9 mouse cellular contexts compared by ENCODE assay signal in genomic region chr13:38342598-38342997, GRCm38 (mm10). TPM values are rescaled to one million over a fixed set of nuclear protein-coding genes. Genes with fewer than 3 reads are reported as not detected.
DNase-seq lines count a peak whose midpoint lies in the region; ATAC-seq and TF ChIP-seq lines count a peak whose summit lies in the region.
"Had no signal": no experiment of that assay in that cellular context is flagged by ENCODE, and none has a peak within 500 bp of the region (broad histone marks: within the 10 kb centered on the region; RNA-seq: fewer than 3 reads in every experiment).

No protein-coding gene starts in this region.

- H3K36me3 ChIP-seq in liver, embryonic 12.5 days, result no peaks in the 10 kb centered on the region
- H3K36me3 ChIP-seq in heart, postnatal 0 days (replicated peaks; ENCODE audit: control insufficient read depth, insufficient read depth, low read length), result no peaks in the 10 kb centered on the region
- no peaks in the 10 kb centered on the region for H3K36me3 ChIP-seq in liver, postnatal 0 days (replicated peaks; ENCODE audit: insufficient read depth, low read length)

- H3K4me1 ChIP-seq in liver, embryonic 12.5 days, result peaks cover 16% of the 10 kb centered on the region; the same call in 1 of the 2 replicates
- H3K4me1 ChIP-seq in heart, postnatal 0 days (ENCODE audit: control insufficient read depth, insufficient read depth), result peaks cover 20% of the 10 kb centered on the region
- peaks cover 12% of the 10 kb centered on the region for H3K4me1 ChIP-seq in liver, postnatal 0 days (ENCODE audit: insufficient read depth)

- no peak overlapping the region for H3K27ac ChIP-seq in liver, embryonic 12.5 days
- H3K27ac ChIP-seq in heart, postnatal 0 days (ENCODE audit: low read depth), result no peak overlapping the region
- no peak overlapping the region for H3K27ac ChIP-seq in liver, postnatal 0 days (ENCODE audit: low read depth)
- H3K27ac ChIP-seq: macrophage had no signal

- peaks cover 50% of the 10 kb centered on the region for H3K27me3 ChIP-seq in liver, embryonic 12.5 days (replicated peaks)
- H3K27me3 ChIP-seq in heart, postnatal 0 days (ENCODE audit: control insufficient read depth, insufficient read depth, low read length), result peaks cover 40% of the 10 kb centered on the region
- H3K27me3 ChIP-seq in liver, postnatal 0 days (ENCODE audit: insufficient read depth, low read length), result peaks cover 40% of the 10 kb centered on the region

- H3K4me2 ChIP-seq in liver, embryonic 12.5 days, result no peak overlapping the region
- H3K4me2 ChIP-seq in heart, postnatal 0 days (ENCODE audit: low read depth, low read length), result no peak overlapping the region
- H3K4me2 ChIP-seq in liver, postnatal 0 days (ENCODE audit: low read depth, low read length), result no peak overlapping the region

- H3K4me3 ChIP-seq in liver, embryonic 12.5 days, result no peak overlapping the region
- no peak overlapping the region for H3K4me3 ChIP-seq in heart, postnatal 0 days (ENCODE audit: low read depth, low read length)
- no peak overlapping the region for H3K4me3 ChIP-seq in liver, postnatal 0 days (ENCODE audit: low read depth, low read length)
- H3K4me3 ChIP-seq: erythroblast, embryonic 14.5 days had no signal

- no peak for TF ChIP-seq EP300 in heart, postnatal 0 days (IDR thresholded peaks at IDR 0.05; ENCODE audit: low read depth)
- no peak for TF ChIP-seq EP300 in liver, postnatal 0 days (IDR thresholded peaks at IDR 0.05; ENCODE audit: low read depth)

- peak; percentile 43 for DNase-seq in liver
- peak; percentile 66 for DNase-seq in adipocyte (ENCODE audit: low spot score)
- DNase-seq in cerebellum, postnatal 25 days, result peak; percentile 43 to 70
- peak; percentile 58 for DNase-seq in heart, postnatal 0 days (ENCODE audit: low spot score)
- DNase-seq in liver, postnatal 0 days, result peak; percentile 61
- peak; percentile 30 to 67 for DNase-seq in spleen, postnatal 4 days (ENCODE audit: low spot score in 2 of 2)

- WGBS in liver, embryonic 12.5 days (ENCODE audit: insufficient replicate concordance), result 26% methylated on average over 7 of the region's 7 CpGs
- WGBS in heart, postnatal 0 days, result 22% methylated on average over 7 of the region's 7 CpGs
- WGBS in liver, postnatal 0 days (ENCODE audit: insufficient replicate concordance), result 19% methylated on average over 7 of the region's 7 CpGs

- TF ChIP-seq CTCF in heart, postnatal 0 days (IDR thresholded peaks at IDR 0.05; ENCODE audit: low read depth), result peak; percentile 71
- peak; percentile 67 for TF ChIP-seq CTCF in liver, postnatal 0 days (IDR thresholded peaks at IDR 0.05; ENCODE audit: low read depth)

- ATAC-seq in liver, embryonic 12.5 days, result no peak
- ATAC-seq in heart, postnatal 0 days (ENCODE audit: insufficient read depth, low read depth), result peak; percentile 40; the same call in 1 of the 2 replicates
- no peak for ATAC-seq in liver, postnatal 0 days

- H3K9me3 ChIP-seq in liver, embryonic 12.5 days (replicated peaks), result no peaks in the 10 kb centered on the region
- H3K9me3 ChIP-seq in heart, postnatal 0 days (replicated peaks; ENCODE audit: control insufficient read depth, low read length), result no peaks in the 10 kb centered on the region
- H3K9me3 ChIP-seq in liver, postnatal 0 days (ENCODE audit: low read length), result no peaks in the 10 kb centered on the region

- H3K9ac ChIP-seq in liver, embryonic 12.5 days, result no peak overlapping the region
- no peak overlapping the region for H3K9ac ChIP-seq in heart, postnatal 0 days (replicated peaks; ENCODE audit: low read depth, low read length)
- no peak overlapping the region for H3K9ac ChIP-seq in liver, postnatal 0 days (replicated peaks)

RNA-seq across cellular contexts. Expression of gene Bmp6, which starts 2.3 kb away (rescaled TPM):
- polyA plus RNA-seq in liver, embryonic 12.5 days (2016; fragmentation: Nextera tagmentation; extraction: Ambion mirVana), result 0.51 and 0.91 TPM in 2 replicates
- total RNA-seq in heart, postnatal 0 days (2014; rRNA removed; ENCODE audit: low replicate concordance), result 15.6 and 19.2 TPM in 2 replicates
- polyA plus RNA-seq in heart, postnatal 0 days (2015; fragmentation: Nextera tagmentation; extraction: Ambion mirVana), result 1.8 and 2.0 TPM in 2 replicates
- 0.31 and 0.33 TPM in 2 replicates for polyA plus RNA-seq in liver, postnatal 0 days (2015; fragmentation: Nextera tagmentation; extraction: Ambion mirVana)
- polyA plus RNA-seq: erythroblast, embryonic 14.5 days; macrophage had no signal
